Mouse (Mus musculus): ENCODE data around the gene H2-Ab1. TPM values are rescaled to one million over a fixed set of nuclear protein-coding genes. Genes with fewer than 3 reads are reported as not detected.
A peak's percentile ranks its signal among the peaks of the same experiment; 100 is the strongest.

H2-Ab1 gene
- polyA plus RNA-seq, 1 experiment from 2014 or later = 2.3 TPM

DNA sequence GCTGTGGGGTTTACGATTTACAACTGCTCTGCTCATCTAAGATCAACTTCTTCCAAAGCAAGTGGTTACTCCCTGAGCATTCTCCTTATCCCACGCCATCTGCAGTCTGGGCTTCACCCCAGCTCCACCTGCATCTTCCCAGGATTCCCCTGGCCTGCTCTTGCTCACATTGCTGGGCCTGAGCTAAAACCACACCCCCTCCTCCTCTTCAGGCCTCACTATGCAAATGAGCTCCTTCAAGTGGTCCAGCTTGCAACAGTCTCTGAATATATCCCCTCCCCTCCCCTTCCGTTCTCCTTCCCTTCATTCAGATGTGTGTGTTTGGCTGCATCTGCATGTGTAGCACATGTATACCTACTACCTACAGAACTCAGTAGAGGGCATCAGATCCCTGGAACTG lies 41.9 kb downstream of the H2-Ab1 start:
- 64% methylated on average over 3 of the region's 3 CpGs for WGBS (ENCODE audit: insufficient replicate concordance)
- no peak overlapping the region for H3K27ac ChIP-seq
- no peak overlapping the region for H3K4me2 ChIP-seq
- DNase-seq (no peak), ATAC-seq (ENCODE audit: low read depth) (no peak)
- no peaks in the 10 kb centered on the region for H3K4me1 ChIP-seq (replicated peaks)
- 0 out of 2 replicates have a peak, but pooled peaks cover 6% of the 10 kb centered on the region for H3K27me3 ChIP-seq
- no peak overlapping the region for H3K4me3 ChIP-seq (replicated peaks)
- H3K9ac ChIP-seq = no peak overlapping the region
- no peaks in the 10 kb centered on the region for H3K36me3 ChIP-seq
- H3K9me3 ChIP-seq (replicated peaks) = no peaks in the 10 kb centered on the region

DNA sequence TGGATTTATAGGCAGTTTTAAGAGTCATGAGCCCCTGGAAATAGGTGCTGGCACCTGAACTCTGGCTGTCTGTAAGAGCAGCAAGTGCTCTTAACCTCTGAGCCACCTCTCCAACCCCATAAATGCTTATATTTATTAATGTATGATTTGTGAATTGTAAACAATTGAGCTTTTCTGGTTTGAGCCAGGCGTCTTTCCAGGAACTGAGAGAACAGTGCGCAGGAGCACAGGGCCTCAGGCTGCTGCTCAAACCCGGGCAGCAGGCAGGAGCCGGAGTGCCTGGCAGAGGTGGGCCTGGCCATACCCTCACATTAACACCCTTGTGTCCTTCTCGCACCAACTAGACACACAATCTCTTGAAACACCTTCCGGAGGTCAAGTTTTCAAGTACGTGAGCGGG lies 42.6 kb downstream of the H2-Ab1 start:
- DNase-seq (no peak), ATAC-seq (ENCODE audit: low read depth) (no peak)
- Histone ChIP-seq H3K27me3 (0 out of 2 replicates have a peak, but pooled peaks cover 6% of the 10 kb centered on the region), H3K4me1 (replicated peaks) (no peaks in the 10 kb centered on the region), H3K4me2 (no peak overlapping the region), H3K36me3 (no peaks in the 10 kb centered on the region), H3K9ac (no peak overlapping the region), H3K27ac (no peak overlapping the region), H3K9me3 (replicated peaks) (no peaks in the 10 kb centered on the region), H3K4me3 (replicated peaks) (no peak overlapping the region)
- WGBS (ENCODE audit: insufficient replicate concordance) = 83% methylated on average over 8 of the region's 8 CpGs

DNA sequence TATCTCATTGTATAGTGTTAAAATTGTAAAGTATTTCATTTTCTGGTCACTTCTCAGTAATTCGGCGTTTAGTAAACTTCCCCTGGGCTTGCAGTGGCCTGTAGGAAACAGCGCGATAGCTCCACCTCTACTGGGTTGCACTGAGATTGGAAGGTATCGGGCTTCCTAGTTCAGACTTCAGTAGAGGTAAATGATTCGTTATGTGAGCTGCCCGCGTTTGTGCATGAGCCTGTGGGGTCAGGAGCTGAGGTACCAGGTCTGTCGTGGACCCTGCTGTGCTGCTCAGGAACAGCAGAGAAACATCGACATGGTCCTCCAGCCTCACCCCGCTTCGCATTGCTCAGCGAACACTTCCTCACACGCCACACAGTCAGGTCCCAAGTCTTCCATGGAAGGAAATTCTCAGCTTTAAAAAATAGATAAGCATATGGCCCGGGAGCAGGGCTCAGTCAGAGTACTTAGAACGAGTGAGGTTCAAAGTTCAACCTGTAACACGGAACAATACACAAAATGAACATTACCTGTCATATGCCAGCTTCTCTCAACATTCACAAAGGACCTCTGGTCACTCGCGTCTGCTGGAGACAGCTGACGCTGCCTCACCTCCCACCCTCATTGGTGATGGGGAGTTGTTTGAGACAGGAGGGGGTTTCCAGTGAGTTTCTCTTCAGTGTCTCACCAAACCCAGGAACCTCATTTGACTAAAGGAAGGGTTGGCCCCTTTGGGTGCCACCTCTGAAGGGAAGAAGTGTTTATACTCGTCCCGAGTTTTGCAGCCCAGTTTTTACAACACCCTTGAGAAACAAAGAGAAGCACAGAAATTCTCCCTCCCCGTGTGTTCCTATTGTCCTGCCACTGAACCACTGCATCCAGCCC lies 43.4 kb downstream of the H2-Ab1 start:
- Histone ChIP-seq H3K27me3 (0 out of 2 replicates have a peak, but pooled peaks cover 6% of the 10 kb centered on the region), H3K4me3 (replicated peaks) (no peak overlapping the region), H3K4me2 (no peak overlapping the region), H3K4me1 (replicated peaks) (no peaks in the 10 kb centered on the region), H3K9ac (no peak overlapping the region), H3K27ac (no peak overlapping the region), H3K9me3 (replicated peaks) (no peaks in the 10 kb centered on the region), H3K36me3 (no peaks in the 10 kb centered on the region)
- WGBS (ENCODE audit: insufficient replicate concordance) = 67% methylated on average over 23 of the region's 23 CpGs
- ATAC-seq (ENCODE audit: low read depth) = no peak
- no peak for DNase-seq

DNA sequence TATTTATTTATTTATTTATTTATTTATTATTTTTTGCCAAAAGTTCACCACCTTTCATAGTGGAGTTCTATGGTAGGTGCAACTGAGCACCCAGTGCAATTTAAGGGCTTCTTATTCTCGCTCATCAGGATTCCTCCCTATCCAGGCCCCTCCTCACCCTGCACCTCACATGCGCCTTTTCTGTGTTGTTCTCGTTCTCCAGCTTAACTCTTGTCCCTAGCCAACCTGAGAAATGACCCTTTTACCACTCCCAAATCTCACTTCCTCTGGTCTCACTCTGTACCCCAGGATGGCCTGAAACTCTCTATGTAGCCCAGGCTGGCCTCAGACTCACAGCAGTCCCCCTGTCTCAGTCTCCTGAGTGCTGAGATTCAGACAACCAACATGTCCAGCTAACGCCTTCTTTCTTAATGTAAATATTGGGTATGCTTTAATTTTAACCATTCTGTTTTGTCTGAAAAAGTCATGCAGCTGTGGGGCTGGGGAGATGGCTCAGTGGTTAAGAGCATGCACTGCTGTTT lies 44.2 kb downstream of the H2-Ab1 start:
- no peaks in the 10 kb centered on the region for H3K4me1 ChIP-seq (replicated peaks)
- H3K27ac ChIP-seq = no peak overlapping the region
- no peaks in the 10 kb centered on the region for H3K36me3 ChIP-seq
- WGBS (ENCODE audit: insufficient replicate concordance) = 64% methylated on average over 4 of the region's 4 CpGs
- no peak for ATAC-seq (ENCODE audit: low read depth)
- no peak overlapping the region for H3K4me2 ChIP-seq
- no peak overlapping the region for H3K9ac ChIP-seq
- no peak for DNase-seq
- H3K27me3 ChIP-seq = peaks cover 6% of the 10 kb centered on the region; the same call in 1 of the 2 replicates
- H3K9me3 ChIP-seq (replicated peaks) = no peaks in the 10 kb centered on the region
- no peak overlapping the region for H3K4me3 ChIP-seq (replicated peaks)

DNA sequence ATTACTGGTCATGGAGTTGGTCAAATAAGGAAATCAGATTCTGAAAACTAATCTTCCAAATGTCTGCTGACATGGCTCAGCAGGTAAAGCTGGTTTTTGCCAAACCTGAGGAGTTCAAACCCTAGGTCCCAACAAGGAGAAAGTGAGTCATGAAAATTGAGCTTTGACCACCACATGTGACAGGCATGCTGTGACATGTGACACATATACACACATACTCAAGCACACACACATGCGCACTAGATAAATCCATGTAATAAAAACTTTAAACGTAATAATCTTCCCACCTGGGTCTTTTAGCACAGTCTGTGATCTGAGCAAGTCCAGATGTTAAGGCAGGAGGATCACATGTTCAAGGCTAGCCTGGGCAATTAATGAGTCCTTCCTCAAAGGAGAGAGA lies 46.3 kb downstream of the H2-Ab1 start:
- no peak overlapping the region for H3K9ac ChIP-seq
- H3K27ac ChIP-seq = no peak overlapping the region
- H3K4me1 ChIP-seq (replicated peaks) = no peaks in the 10 kb centered on the region
- H3K4me3 ChIP-seq (replicated peaks) = no peak overlapping the region
- peaks cover 7% of the 10 kb centered on the region; the same call in 1 of the 2 replicates for H3K27me3 ChIP-seq
- H3K9me3 ChIP-seq (replicated peaks) = no peaks in the 10 kb centered on the region
- 78% methylated on average over 2 of the region's 2 CpGs for WGBS (ENCODE audit: insufficient replicate concordance)
- no peak for ATAC-seq (ENCODE audit: low read depth)
- DNase-seq = no peak
- no peaks in the 10 kb centered on the region for H3K36me3 ChIP-seq
- no peak overlapping the region for H3K4me2 ChIP-seq

DNA sequence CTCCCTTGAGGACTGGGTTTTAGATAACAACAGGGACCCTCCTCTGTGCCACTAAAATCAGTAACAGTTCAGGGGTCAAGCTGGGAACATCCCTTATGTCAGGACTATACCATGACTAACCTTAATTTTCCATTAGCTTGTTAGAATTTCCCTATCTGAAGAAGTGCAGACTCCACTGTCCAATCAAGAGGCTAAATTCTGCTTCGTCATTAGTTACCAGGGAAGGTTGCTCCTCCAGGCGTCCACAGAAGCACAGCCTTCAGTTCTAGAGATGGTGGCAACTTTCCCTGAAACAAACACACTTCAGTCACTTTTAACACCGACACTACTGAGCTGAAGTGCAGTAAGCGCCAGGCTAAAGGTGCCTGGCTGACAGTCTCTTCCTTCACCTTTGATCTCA lies 47.3 kb downstream of the H2-Ab1 start:
- no peak for ATAC-seq (ENCODE audit: low read depth)
- Histone ChIP-seq H3K4me2 (no peak overlapping the region), H3K27me3 (peaks cover 7% of the 10 kb centered on the region; the same call in 1 of the 2 replicates), H3K4me1 (replicated peaks) (no peaks in the 10 kb centered on the region), H3K9ac (no peak overlapping the region), H3K4me3 (replicated peaks) (no peak overlapping the region), H3K9me3 (replicated peaks) (no peaks in the 10 kb centered on the region), H3K36me3 (no peaks in the 10 kb centered on the region), H3K27ac (no peak overlapping the region)
- WGBS (ENCODE audit: insufficient replicate concordance) = 17% methylated on average over 4 of the region's 4 CpGs
- peak; percentile 10 for DNase-seq

DNA sequence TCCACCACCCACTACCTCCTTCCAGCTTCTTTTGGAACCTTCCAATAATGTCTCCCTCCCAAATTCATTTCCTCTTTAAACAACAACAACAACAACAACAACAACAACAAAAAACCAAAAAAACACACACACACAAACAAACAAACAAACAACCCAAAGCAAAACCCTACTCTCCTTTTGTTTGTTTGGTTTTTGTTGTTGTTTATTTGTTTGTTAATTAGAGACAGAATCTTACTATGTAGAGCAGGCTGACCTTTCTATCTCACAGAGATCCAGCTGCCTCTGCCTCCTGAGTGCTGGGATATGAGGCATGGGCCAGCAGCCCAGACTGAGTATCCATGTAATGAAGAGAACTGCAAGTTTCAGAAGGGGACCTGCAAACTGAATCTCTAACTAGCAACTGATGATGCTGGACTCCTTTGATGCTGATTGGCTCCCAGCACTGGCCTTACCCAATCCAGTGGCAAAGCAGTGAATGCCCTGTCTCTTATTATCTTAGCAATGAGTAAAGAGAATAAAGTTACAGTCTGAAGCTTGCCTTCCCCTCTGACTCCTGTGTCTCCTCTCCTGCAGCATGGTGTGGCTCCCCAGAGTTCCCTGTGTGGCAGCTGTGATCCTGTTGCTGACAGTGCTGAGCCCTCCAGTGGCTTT lies 48.0 kb downstream of the H2-Ab1 start, which contains the start of gene H2-Eb1:
Gene H2-Eb1, plus strand, starts transcription at position 488 of the 651 bp plus-strand sequence.
- H3K9ac ChIP-seq = no peak within 1 kb of the TSS
- peak; percentile 38 for DNase-seq
- H3K27ac ChIP-seq = no peak within 1 kb of the TSS
- H3K36me3 ChIP-seq = no peaks in the 10 kb centered on the region
- H3K4me2 ChIP-seq = no peak within 1 kb of the TSS
- no peak for ATAC-seq (ENCODE audit: low read depth)
- peaks cover 7% of the 10 kb centered on the region; the same call in 1 of the 2 replicates for H3K27me3 ChIP-seq
- no peak within 1 kb of the TSS for H3K4me3 ChIP-seq (replicated peaks)
- H3K4me1 ChIP-seq (replicated peaks) = no peaks in the 10 kb centered on the region; the same call in 1 of the 2 replicates
- H3K9me3 ChIP-seq (replicated peaks) = no peaks in the 10 kb centered on the region

DNA sequence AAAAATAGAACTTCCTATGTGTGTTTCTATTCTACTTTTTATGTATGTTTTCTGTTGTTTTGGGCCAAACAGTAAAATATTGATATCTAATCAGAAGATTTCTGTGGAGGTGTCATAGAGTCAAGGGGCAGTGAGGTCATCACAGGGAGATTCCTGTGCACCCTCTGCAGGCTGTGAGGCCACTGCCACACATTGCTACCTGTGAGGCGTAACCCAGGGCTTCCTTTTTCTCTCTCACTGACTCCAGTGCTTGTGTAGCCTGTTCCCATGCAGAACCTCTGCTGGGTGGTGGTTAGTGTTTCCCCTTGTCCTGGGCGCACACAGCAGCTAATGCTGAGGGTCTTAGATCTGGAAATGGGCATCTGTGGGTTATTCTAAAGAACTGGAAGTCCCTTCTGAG lies 48.9 kb downstream of the H2-Ab1 start:
- no peaks in the 10 kb centered on the region for H3K9me3 ChIP-seq (replicated peaks)
- H3K27me3 ChIP-seq = peaks cover 7% of the 10 kb centered on the region; the same call in 1 of the 2 replicates
- H3K36me3 ChIP-seq = no peaks in the 10 kb centered on the region
- no peaks in the 10 kb centered on the region; the same call in 1 of the 2 replicates for H3K4me1 ChIP-seq (replicated peaks)
- H3K4me3 ChIP-seq (replicated peaks) = no peak overlapping the region
- no peak overlapping the region for H3K4me2 ChIP-seq
- ATAC-seq (ENCODE audit: low read depth) (no peak), DNase-seq (no peak)
- no peak overlapping the region for H3K9ac ChIP-seq
- no peak overlapping the region for H3K27ac ChIP-seq
- 55% methylated on average over 2 of the region's 2 CpGs for WGBS (ENCODE audit: insufficient replicate concordance)

DNA sequence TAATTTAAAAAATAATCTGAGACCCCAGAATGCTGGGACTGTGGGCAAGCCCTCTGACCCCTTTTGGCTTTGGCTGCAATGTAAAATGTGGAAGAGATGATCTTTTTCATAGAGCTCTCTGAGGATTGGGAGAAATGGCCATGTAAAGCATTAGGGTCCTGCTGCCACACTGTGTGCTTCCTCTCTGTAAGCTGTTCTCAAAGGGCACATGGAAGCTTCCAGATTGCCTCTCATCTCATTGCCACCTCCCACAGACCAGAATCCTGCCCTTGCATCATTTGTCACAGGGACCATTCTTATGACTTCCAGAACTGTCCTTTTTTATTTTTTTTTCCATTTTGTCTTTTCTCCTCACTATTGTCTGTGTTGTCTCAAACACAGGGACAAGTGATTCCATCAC lies 49.7 kb downstream of the H2-Ab1 start:
- H3K27ac ChIP-seq = no peak overlapping the region
- no peaks in the 10 kb centered on the region; the same call in 1 of the 2 replicates for H3K4me1 ChIP-seq (replicated peaks)
- no peak overlapping the region for H3K4me2 ChIP-seq
- no peak overlapping the region for H3K4me3 ChIP-seq (replicated peaks)
- DNase-seq (no peak), ATAC-seq (ENCODE audit: low read depth) (no peak)
- no peaks in the 10 kb centered on the region for H3K9me3 ChIP-seq (replicated peaks)
- H3K36me3 ChIP-seq = no peaks in the 10 kb centered on the region
- no peak overlapping the region for H3K9ac ChIP-seq
- H3K27me3 ChIP-seq = peaks cover 7% of the 10 kb centered on the region; the same call in 1 of the 2 replicates

DNA sequence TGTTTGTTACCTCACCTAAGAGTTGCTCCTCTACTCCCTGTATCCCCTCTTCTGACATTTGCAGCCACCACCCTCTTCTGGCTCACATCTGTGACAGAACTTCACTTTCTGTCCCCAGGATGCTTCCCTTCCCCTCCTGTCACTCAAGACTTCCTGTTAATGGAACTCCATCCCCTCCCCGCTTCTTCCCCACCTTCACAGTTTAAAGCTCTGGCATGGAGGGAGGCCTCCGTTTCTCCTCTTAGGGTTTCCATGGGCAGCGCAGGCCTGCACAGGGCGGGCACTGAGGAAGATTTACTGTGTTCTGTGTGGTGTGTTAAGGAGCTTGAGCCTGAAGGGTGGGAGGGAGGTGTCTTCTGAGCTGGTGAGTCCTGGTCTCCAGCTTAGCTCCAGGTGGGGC lies 50.7 kb downstream of the H2-Ab1 start:
- H3K9me3 ChIP-seq (replicated peaks) = no peaks in the 10 kb centered on the region
- DNase-seq (no peak), ATAC-seq (ENCODE audit: low read depth) (no peak)
- H3K4me3 ChIP-seq (replicated peaks) = no peak overlapping the region
- no peak overlapping the region for H3K27ac ChIP-seq
- H3K4me2 ChIP-seq = no peak overlapping the region
- H3K9ac ChIP-seq = no peak overlapping the region
- H3K36me3 ChIP-seq = no peaks in the 10 kb centered on the region
- 45% methylated on average over 4 of the region's 4 CpGs for whole genome bisulfite sequencing (ENCODE audit: insufficient replicate concordance)
- peaks cover 7% of the 10 kb centered on the region; the same call in 1 of the 2 replicates for H3K27me3 ChIP-seq
- no peaks in the 10 kb centered on the region; the same call in 1 of the 2 replicates for H3K4me1 ChIP-seq (replicated peaks)

DNA sequence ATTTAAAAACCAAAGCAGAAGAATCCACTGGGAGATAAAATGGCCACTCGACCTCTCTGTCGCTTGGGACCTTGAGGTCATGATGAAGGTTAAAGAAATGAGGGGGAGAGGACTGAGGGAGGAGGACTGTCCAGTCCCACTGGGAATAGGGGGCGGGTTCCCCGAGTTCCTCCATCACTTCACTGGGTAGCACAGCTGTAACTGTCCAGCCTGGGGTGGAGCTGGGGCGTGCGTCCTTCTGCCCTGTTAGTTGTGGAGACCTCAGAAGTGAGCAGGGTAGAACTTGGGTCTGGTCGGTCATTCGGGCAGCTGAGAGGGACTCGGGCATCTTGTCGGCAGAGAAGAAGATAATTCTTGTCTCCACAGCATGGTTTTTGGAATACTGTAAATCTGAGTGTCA lies 51.7 kb downstream of the H2-Ab1 start:
- ATAC-seq (ENCODE audit: low read depth) (no peak), DNase-seq (no peak)
- peak overlapping the region; percentile 61 for H3K9ac ChIP-seq
- peak overlapping the region; percentile 71 for H3K4me2 ChIP-seq
- no peak overlapping the region for H3K27ac ChIP-seq
- no peaks in the 10 kb centered on the region for H3K36me3 ChIP-seq
- peaks cover 7% of the 10 kb centered on the region; the same call in 1 of the 2 replicates for H3K27me3 ChIP-seq
- no peaks in the 10 kb centered on the region for H3K9me3 ChIP-seq (replicated peaks)
- 27% methylated on average over 10 of the region's 10 CpGs for WGBS (ENCODE audit: insufficient replicate concordance)
- no peaks in the 10 kb centered on the region; the same call in 1 of the 2 replicates for H3K4me1 ChIP-seq (replicated peaks)
- H3K4me3 ChIP-seq (replicated peaks) = peak overlapping the region; percentile 57
